Mouse (Mus musculus) CD8-positive naive resting alpha-beta T cell, adult 2 months (primary cell): Measurements from ENCODE around the gene Lmo4.

ENCODE experiments used
- DNase-seq, 2 experiments: peaks; one replicate each; pipeline ENCODE4 v3.0.0; 2022; ENCODE audit warnings: low read depth in 2 of 2, low spot score in 2 of 2

The Lmo4 gene

DNA sequence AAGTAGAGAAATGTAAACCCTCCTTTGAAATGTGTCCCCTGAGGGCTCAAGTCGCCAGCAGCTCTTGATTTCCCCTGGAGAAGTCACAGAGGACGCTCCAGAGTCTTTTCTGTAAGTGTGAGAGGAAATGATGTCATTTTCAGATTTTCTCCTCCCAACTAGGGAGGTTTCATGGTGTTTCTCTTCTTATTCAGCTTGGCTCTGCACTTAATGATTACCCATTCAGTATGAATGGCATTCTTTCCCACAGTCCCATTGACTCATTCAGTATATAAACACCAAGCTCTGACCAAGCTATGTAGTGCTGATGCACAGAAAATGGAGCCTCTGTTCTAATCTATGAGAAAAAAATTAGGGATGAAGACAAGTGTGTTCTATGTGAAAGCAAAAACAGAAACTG lies 51.6 kb downstream of the Lmo4 start:
- no peak for DNase-seq

GRCm38 (mm10) chr3:144151001-144151400 lies 54.0 kb downstream of the Lmo4 start:
- no peak for DNase-seq

GRCm38 (mm10) chr3:144148234-144148633 lies 56.8 kb downstream of the Lmo4 start:
- DNase-seq = no peak

GRCm38 (mm10) chr3:144147244-144147643 lies 57.8 kb downstream of the Lmo4 start:
- no peak for DNase-seq

- no peak for DNase-seq
These were observed 61.0 kb downstream of the Lmo4 start for GRCm38 (mm10) chr3:144144066-144144465.

DNA sequence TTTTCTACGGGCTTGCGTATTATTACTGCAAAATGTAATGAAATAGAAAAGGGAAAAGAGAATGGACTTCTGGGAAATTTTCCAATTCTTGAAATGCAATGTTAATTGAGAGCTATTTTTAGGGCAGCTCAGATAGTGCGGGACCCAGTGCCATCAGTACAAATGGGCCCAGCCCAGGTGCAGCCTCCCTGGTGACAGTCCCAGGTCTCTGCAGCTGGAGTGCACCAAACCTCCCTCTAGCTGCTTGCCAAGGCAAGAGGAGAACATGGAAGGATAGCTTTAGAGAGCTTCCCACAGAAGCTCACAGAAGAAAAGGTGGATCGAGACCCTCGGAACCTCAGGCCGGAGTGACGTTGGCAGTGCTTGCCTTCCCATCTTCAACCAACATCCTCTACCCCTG lies 62.1 kb downstream of the Lmo4 start:
- DNase-seq = no peak

- no peak for DNase-seq
These were observed 63.2 kb downstream of the Lmo4 start for GRCm38 (mm10) chr3:144141786-144142185.

GRCm38 (mm10) chr3:144140816-144141215 lies 64.2 kb downstream of the Lmo4 start:
- no peak for DNase-seq

- no peak for DNase-seq
These were observed 66.4 kb downstream of the Lmo4 start for GRCm38 (mm10) chr3:144138659-144139058.
